Mouse (Mus musculus): ENCODE measurements around the gene Cpsf6. TPM values are rescaled to one million over a fixed set of nuclear protein-coding genes. Genes with fewer than 3 reads are reported as not detected.

Cpsf6 gene
- polyA plus RNA-seq, 1 experiment from 2014 or later: 301 TPM

DNA sequence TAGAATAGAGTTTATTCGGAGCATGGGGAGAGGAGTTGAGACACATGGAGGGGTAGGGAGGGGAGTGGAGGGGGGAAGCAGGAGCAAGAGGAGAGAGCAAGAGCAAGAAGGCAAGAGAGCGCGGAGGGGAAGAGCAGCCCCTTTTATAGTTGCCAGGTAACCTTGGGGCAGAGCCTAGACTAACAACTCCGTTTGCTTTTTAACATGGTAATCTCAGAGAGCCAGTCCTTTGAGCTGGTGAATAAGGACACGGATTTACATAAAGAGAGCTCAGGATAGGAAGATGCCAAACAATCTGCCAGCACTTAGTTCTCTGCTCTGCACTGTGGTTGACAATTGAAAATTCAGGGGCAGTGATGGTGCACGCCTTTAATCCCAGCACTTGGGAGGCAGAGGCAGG lies 31.3 kb upstream of the Cpsf6 start:
- ATAC-seq (ENCODE audit: low FRiP score): no peak
- Histone ChIP-seq H3K9ac (no peak overlapping the region), H3K4me1 (peaks cover 9% of the 10 kb centered on the region), H3K27ac (no peak overlapping the region), H3K4me3 (replicated peaks) (no peak overlapping the region), H3K9me3 (no peaks in the 10 kb centered on the region), H3K36me3 (replicated peaks) (no peaks in the 10 kb centered on the region), H3K4me2 (no peak overlapping the region), H3K27me3 (no peaks in the 10 kb centered on the region; the same call in 1 of the 2 replicates)
- 54% methylated on average over 6 of the region's 6 CpGs for WGBS

DNA sequence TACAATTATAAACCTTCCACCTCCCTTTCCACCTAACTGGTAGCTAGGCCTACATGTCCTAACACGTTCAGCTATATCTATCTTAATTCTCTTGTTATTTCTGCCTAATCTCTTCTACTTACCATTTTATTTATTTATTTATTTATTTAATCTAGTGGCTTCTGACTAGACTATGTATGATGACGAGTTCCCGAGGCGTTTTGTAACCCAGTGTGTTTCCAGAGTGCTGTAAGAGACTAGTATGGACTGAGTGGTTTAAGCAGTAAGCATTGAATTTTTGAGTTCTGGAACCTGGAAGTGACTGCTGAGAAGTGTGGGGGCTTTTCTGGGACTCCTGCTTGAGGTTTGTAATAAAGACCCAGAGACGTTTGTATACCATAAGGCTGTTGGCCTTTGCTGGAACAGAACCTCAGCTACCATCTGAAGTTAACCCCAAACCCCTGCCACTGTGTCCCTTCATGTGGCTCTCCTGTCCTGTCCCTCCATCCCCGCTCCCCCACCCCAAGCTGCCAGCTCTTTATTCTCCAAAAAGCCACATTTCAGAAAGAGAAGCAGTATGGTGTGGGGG lies 30.8 kb upstream of the Cpsf6 start:
- Histone ChIP-seq H3K4me2 (no peak overlapping the region), H3K9me3 (no peaks in the 10 kb centered on the region), H3K9ac (no peak overlapping the region), H3K4me3 (replicated peaks) (no peak overlapping the region), H3K27me3 (no peaks in the 10 kb centered on the region; the same call in 1 of the 2 replicates), H3K27ac (no peak overlapping the region), H3K4me1 (peaks cover 9% of the 10 kb centered on the region), H3K36me3 (replicated peaks) (no peaks in the 10 kb centered on the region)
- WGBS: 83% methylated on average over 6 of the region's 6 CpGs
- ATAC-seq (ENCODE audit: low FRiP score): no peak

GRCm38 (mm10) chr10:117409373-117410354 lies 29.8 kb upstream of the Cpsf6 start:
- no peak overlapping the region for H3K9ac ChIP-seq
- no peaks in the 10 kb centered on the region; the same call in 1 of the 2 replicates for H3K27me3 ChIP-seq
- no peak overlapping the region for H3K4me2 ChIP-seq
- no peaks in the 10 kb centered on the region for H3K36me3 ChIP-seq (replicated peaks)
- no peak for ATAC-seq (ENCODE audit: low FRiP score)
- no peak overlapping the region for H3K4me3 ChIP-seq (replicated peaks)
- no peaks in the 10 kb centered on the region for H3K9me3 ChIP-seq
- WGBS: 79% methylated on average over 21 of the region's 21 CpGs
- H3K4me1 ChIP-seq: peaks cover 9% of the 10 kb centered on the region
- H3K27ac ChIP-seq: no peak overlapping the region

- no peak overlapping the region for H3K9ac ChIP-seq
Observed at GRCm38 (mm10) chr10:117408545-117409372, 28.9 kb upstream of the Cpsf6 start.

DNA sequence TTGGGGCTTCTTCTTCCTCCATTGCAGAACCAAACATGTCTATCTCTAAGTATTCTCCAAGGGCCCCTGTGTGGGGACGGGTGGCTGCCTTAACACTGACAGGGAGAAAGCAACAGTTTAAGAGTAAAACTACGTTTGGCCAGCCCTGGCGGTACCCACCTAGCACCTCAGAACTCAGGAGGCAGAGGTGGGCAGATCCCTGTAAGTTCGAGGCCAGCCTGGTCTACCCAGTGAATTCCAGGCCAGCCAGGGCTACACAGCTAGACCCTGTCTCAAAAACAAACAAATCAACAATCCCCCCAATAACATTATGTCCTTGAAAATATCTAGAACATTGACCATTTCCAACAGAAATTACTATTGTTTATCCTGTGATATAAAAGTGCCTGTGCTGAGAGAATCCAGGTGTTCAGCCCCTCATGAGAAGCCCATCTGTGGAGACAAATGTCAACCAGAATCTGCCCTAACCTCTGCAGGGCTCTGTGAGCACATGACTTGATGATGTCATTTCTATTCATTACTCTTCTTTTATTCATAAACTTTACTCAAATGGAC lies 28.0 kb upstream of the Cpsf6 start:
- H3K9ac ChIP-seq: no peak overlapping the region
- no peaks in the 10 kb centered on the region for H3K36me3 ChIP-seq (replicated peaks)
- no peak overlapping the region for H3K4me3 ChIP-seq (replicated peaks)
- H3K9me3 ChIP-seq: no peaks in the 10 kb centered on the region
- H3K27ac ChIP-seq: no peak overlapping the region
- H3K4me2 ChIP-seq: no peak overlapping the region
- ATAC-seq (ENCODE audit: low FRiP score): no peak
- H3K4me1 ChIP-seq: peaks cover 12% of the 10 kb centered on the region
- WGBS: 82% methylated on average over 4 of the region's 4 CpGs
- H3K27me3 ChIP-seq: no peaks in the 10 kb centered on the region; the same call in 1 of the 2 replicates

More at GRCm38 (mm10) chr10:117408545-117409372, 28.9 kb upstream of the Cpsf6 start:
- H3K27ac ChIP-seq: no peak overlapping the region
- WGBS: 83% methylated on average over 7 of the region's 7 CpGs
- no peaks in the 10 kb centered on the region; the same call in 1 of the 2 replicates for H3K27me3 ChIP-seq
- ATAC-seq (ENCODE audit: low FRiP score): no peak
- no peak overlapping the region for H3K4me2 ChIP-seq
- H3K4me3 ChIP-seq (replicated peaks): no peak overlapping the region
- H3K9me3 ChIP-seq: no peaks in the 10 kb centered on the region
- H3K4me1 ChIP-seq: peaks cover 9% of the 10 kb centered on the region
- no peaks in the 10 kb centered on the region for H3K36me3 ChIP-seq (replicated peaks)

- Histone ChIP-seq H3K27me3 (no peaks in the 10 kb centered on the region; the same call in 1 of the 2 replicates), H3K9ac (no peak overlapping the region), H3K4me2 (no peak overlapping the region), H3K9me3 (no peaks in the 10 kb centered on the region), H3K27ac (no peak overlapping the region), H3K36me3 (replicated peaks) (no peaks in the 10 kb centered on the region), H3K4me3 (replicated peaks) (no peak overlapping the region), H3K4me1 (peaks cover 11% of the 10 kb centered on the region)
- WGBS: 88% methylated on average over 8 of the region's 8 CpGs
- no peak for ATAC-seq (ENCODE audit: low FRiP score)
Observed at GRCm38 (mm10) chr10:117406843-117407733, 27.3 kb upstream of the Cpsf6 start.

GRCm38 (mm10) chr10:117406283-117406588 lies 26.4 kb upstream of the Cpsf6 start:
- no peak overlapping the region for H3K4me3 ChIP-seq (replicated peaks)
- H3K36me3 ChIP-seq (replicated peaks): no peaks in the 10 kb centered on the region
- no peaks in the 10 kb centered on the region for H3K9me3 ChIP-seq
- H3K9ac ChIP-seq: no peak overlapping the region
- 0 out of 2 replicates have a peak, but pooled peaks cover 3% of the 10 kb centered on the region for H3K4me1 ChIP-seq
- no peaks in the 10 kb centered on the region; the same call in 1 of the 2 replicates for H3K27me3 ChIP-seq
- no peak for ATAC-seq (ENCODE audit: low FRiP score)
- 85% methylated on average over 5 of the region's 5 CpGs for WGBS
- H3K4me2 ChIP-seq: no peak overlapping the region
- no peak overlapping the region for H3K27ac ChIP-seq

DNA sequence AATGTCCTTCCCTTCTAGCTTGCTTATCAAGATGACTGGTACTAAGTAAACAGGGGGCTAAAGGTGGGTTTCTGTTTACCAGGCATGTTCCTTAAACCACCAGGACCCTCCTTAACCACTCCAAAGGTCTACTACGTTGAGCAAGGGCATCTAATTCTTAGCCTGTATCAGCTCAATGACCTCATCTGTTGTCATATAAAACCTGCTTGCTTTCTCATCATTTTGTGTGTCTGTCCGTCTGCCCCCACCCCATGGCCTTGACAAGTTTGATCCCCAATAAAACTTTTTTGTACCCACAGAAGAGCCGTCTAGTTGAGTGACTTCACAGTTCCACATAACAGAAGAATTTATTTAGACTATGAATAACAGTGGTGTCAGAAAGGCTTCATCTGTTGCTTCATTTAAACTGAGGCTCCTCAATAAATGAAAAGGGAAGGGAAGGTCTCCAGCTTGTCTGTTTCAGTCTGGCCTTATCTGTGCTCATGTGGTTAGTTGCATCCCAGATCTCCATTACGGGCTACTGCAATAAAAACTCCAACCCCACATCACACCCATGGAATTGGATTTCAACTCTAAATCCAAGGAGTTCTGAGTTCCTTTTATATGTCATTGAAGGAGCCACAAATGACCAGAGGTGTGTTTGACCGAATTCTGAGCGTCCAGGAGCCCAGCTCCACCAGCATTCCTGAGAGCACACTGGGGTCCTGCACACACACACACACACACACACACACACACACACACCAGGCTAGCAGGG lies 25.9 kb upstream of the Cpsf6 start:
- Histone ChIP-seq H3K27ac (no peak overlapping the region), H3K4me1 (0 out of 2 replicates have a peak, but pooled peaks cover 3% of the 10 kb centered on the region), H3K4me2 (no peak overlapping the region), H3K36me3 (replicated peaks) (no peaks in the 10 kb centered on the region), H3K9ac (no peak overlapping the region), H3K4me3 (replicated peaks) (no peak overlapping the region), H3K27me3 (no peaks in the 10 kb centered on the region; the same call in 1 of the 2 replicates), H3K9me3 (no peaks in the 10 kb centered on the region)
- 84% methylated on average over 6 of the region's 6 CpGs for WGBS
- ATAC-seq (ENCODE audit: low FRiP score): no peak

- no peak for ATAC-seq (ENCODE audit: low FRiP score)
- no peak overlapping the region for H3K27ac ChIP-seq
- no peaks in the 10 kb centered on the region; the same call in 1 of the 2 replicates for H3K27me3 ChIP-seq
- H3K4me2 ChIP-seq: no peak overlapping the region
- no peak overlapping the region for H3K9ac ChIP-seq
- no peak overlapping the region for H3K4me3 ChIP-seq (replicated peaks)
- no peaks in the 10 kb centered on the region for H3K36me3 ChIP-seq (replicated peaks)
- 0 out of 2 replicates have a peak, but pooled peaks cover 3% of the 10 kb centered on the region for H3K4me1 ChIP-seq
- H3K9me3 ChIP-seq: no peaks in the 10 kb centered on the region
- 93% methylated on average over 6 of the region's 6 CpGs for WGBS
Observed at GRCm38 (mm10) chr10:117404384-117404783, 24.6 kb upstream of the Cpsf6 start.

- ATAC-seq (ENCODE audit: low FRiP score): peak; percentile 39; the same call in 1 of the 2 replicates
- Histone ChIP-seq H3K4me3 (replicated peaks) (no peak overlapping the region), H3K4me2 (no peak overlapping the region), H3K27ac (no peak overlapping the region), H3K9ac (no peak overlapping the region), H3K36me3 (replicated peaks) (no peaks in the 10 kb centered on the region), H3K4me1 (0 out of 2 replicates have a peak, but pooled peaks cover 3% of the 10 kb centered on the region), H3K27me3 (no peaks in the 10 kb centered on the region; the same call in 1 of the 2 replicates), H3K9me3 (no peaks in the 10 kb centered on the region)
- WGBS: 42% methylated on average over 15 of the region's 15 CpGs
Observed at GRCm38 (mm10) chr10:117403344-117403953, 23.6 kb upstream of the Cpsf6 start.
